Mouse (Mus musculus) cortical plate, adult 2 months (tissue): ENCODE data around the gene C1qtnf6. TPM values are rescaled to one million over a fixed set of nuclear protein-coding genes. Genes with fewer than 3 reads are reported as not detected.

Source experiments
- H3K27ac ChIP-seq: fragments of 200-500 bp; 2 replicates; pipeline ENCODE4 v1.5.1; 2012; ENCODE audit warnings: low read length, control low read depth, inconsistent platforms; ENCODE audit not compliant: insufficient read depth
- H3K4me1 ChIP-seq: fragments of 200-500 bp; 2 replicates; pipeline ENCODE4 v1.6.1; 2011; ENCODE audit warnings: low read length; ENCODE audit not compliant: control insufficient read depth, insufficient read depth
- H3K4me3 ChIP-seq: fragments of 200-500 bp; 2 replicates; pipeline ENCODE4 v1.5.1; 2011; ENCODE audit warnings: mild to moderate bottlenecking, low read length, control low read depth; ENCODE audit not compliant: insufficient read depth
- CTCF ChIP-seq: fragments of 200-500 bp; IDR thresholded peaks from 2 replicates; pipeline ENCODE4 v1.5.1; 2011; ENCODE audit warnings: mild to moderate bottlenecking, control low read depth, low read length; ENCODE audit not compliant: insufficient read depth; ENCODE audit errors: extremely low read depth
- POLR2A ChIP-seq: fragments of 200-500 bp; IDR thresholded peaks from 2 replicates; pipeline ENCODE4 v1.6.1; 2011; ENCODE audit warnings: mild to moderate bottlenecking, low read length, control low read depth; ENCODE audit not compliant: insufficient read depth; ENCODE audit errors: extremely low read depth
- polyA plus RNA-seq: library from polyadenylated mRNA; depleted of rRNA; stranded (reverse); fragments of >200 nt; gene quantifications from 2 replicates; pipeline ENCODE4 v1.2.3, GENCODE M21; 2012

C1qtnf6 gene
- polyA plus RNA-seq, 1 experiment, result 3.6 TPM

DNA sequence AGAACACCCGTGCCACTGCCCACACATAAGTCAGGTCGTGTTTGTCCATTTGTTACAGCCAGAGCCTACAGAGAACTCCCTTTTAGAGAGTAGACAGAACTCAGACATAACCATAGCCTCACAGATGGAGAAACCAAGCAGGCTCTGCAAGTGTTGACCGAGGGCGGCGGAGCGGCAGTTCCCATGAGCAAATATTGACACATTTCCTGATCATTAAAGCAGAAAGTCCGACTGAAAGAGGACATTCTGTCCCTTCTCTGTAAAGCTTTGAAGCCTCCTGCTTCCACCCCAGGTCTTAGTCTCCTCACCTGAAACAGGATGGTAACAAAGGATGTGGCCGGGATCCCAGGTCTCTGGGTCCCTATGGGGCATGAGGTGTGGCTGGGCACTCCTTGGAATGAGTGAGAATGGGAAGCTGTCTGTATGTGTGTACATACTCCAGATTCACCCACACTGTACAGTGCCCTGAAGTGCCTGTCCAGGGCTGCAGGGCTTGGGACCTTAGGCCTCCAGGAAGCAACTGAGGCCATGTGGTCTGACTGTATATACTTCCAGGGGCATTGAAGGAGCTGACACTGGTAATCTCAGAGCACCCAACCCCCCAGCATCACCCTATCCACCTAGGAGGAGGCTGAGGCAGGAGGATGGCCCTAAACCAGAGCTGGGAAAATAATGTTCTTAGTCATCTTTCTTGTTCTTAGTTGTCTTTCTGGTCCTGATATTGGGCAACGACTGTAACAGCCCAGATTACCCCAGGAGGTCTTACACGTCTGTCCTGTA is 1.5 kb upstream of the C1qtnf6 start:
- Histone ChIP-seq H3K27ac (no peak overlapping the region), H3K4me3 (no peak overlapping the region), H3K4me1 (peaks cover 4% of the 10 kb centered on the region)
- no peak for TF ChIP-seq CTCF
- TF ChIP-seq POLR2A, result no peak

DNA sequence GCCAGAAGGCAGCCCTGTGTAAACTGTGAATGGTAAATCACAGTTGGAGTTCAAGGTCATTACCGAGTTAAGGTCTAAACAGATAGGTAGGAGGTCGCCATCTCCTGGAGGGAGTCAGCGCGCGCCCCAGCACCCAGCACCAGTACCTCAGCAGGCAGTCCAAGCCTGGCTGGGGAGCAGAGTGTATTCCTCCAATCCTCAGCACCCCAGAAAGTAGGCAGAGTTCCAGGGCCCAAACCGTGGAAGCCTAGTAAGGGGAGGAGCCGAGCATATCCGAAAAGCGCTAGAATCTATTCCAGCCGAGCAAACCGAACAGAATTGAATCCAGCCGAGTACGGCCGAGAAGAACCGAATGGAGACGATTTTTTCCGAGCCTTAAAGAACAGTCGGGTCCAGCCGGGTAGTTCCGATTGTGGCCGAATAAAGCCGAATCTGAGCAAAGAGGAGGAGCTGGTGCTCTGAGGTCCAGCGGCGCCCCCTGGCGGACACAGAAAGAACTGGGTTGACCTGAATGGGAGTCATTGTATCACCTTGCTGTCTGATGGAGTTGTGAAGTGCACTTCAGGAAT is 769 bp upstream of the C1qtnf6 start:
- H3K27ac ChIP-seq, result peak overlapping the region; percentile 5; the same call in 1 of the 2 replicates
- peaks cover 4% of the 10 kb centered on the region for H3K4me1 ChIP-seq
- TF ChIP-seq POLR2A, result no peak
- TF ChIP-seq CTCF, result peak; percentile 96
- peak overlapping the region; percentile 3; the same call in 1 of the 2 replicates for H3K4me3 ChIP-seq

DNA sequence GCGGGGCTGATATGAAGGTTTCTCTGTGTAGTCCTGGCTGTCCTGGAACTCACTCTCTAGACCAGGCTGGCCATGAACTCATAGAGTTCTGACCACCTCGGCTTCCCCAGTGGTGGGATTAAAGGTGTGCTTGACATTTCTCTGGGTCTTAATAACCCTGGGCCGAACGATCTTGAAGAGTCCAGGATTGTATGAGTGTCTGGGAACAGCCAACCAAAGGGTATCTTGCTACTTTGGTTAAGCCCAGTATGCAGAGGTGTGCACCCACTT is 170 bp upstream of the C1qtnf6 start:
- TF ChIP-seq POLR2A, result no peak
- no peak for TF ChIP-seq CTCF
- H3K27ac ChIP-seq, result no peak overlapping the region
- H3K4me3 ChIP-seq, result no peak overlapping the region
- H3K4me1 ChIP-seq, result peaks cover 4% of the 10 kb centered on the region

DNA sequence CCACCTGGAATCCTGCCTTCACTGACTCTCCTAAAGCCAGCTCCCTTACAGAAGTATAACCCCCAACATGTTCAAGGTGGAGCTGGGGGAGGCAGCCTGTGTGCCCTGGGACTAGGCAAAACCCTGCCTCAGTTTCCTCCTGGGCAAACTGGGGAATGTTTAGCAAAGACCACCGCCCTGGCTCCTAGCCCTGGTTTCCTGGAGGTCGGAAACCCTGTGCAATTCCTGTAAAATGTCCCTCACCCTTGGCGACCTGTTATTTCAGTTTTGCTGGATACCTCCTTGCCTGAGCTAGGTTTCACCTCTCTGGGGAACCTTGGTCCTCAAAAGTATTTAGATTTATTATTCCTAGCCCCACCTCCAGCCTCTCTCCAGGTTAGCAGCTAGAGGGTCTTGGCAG is 1.1 kb downstream of the C1qtnf6 start:
- H3K27ac ChIP-seq, result no peak overlapping the region
- no peak overlapping the region for H3K4me3 ChIP-seq
- H3K4me1 ChIP-seq, result peaks cover 4% of the 10 kb centered on the region
- no peak for TF ChIP-seq POLR2A
- no peak for TF ChIP-seq CTCF

DNA sequence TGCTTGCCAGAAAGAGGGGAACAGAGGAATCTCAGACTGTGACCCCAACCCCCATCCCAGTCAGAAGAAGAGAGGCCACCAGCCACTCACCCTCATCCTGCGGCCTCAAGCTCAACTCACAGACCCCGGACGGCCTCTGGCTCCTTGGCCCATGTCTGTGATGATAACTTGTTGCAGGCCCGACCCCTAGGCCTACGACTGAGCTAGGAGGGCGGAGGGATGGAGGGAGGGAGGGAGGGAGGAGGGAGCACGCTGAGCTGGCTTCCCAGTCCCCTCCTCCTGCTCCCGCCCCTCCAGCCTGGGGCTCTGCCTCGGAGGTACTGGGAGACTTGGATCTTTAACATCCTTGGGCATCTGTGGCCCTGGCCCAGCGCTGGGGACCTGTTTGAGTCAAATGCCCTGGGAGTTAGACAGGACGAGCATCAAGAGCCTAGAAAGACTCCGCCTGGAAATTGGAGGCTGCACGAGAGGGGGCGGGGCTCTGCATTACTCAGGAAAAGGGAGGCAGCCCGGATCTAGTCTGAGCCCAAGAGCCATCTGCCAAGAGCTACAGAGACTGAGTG is 1.7 kb downstream of the C1qtnf6 start:
- Histone ChIP-seq H3K27ac (0 out of 2 replicates have a peak overlapping the region, but pooled peaks have one; percentile 39), H3K4me1 (peaks cover 4% of the 10 kb centered on the region), H3K4me3 (peak overlapping the region; percentile 35)
- TF ChIP-seq CTCF, result no peak
- no peak for TF ChIP-seq POLR2A

DNA sequence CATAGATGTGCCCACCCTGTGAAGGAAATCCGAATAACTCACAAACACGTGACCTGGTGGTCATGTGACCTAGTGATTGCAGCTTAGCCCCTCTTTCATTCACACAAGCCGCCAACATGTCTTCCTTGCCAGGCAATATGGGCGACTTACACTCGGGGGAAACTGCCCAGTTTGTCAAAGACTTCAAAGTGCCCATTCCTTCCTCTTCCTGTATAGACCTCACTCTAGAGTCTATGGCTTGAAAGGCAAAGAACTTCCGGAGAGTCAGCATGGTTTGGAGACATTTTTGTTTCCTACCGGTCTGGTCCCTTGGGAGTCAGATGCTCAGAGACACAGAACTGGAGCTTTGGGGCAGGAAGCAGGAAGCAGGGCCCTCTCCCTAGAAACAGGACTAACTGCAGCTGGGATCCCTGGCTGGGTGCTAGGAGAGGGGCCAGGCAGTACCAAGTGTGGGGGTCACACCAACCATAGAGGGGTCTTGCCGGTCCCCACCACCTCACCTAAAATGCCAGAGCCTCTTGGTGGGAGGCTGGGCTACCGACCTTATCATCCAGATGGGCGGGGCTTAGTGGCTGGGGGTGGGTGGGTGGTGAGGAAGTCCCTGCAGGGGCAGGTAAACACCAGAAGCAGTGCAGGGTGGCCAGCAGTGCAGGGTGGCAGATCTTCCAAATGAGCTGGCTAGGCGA is 2.3 kb downstream of the C1qtnf6 start:
- no peak for TF ChIP-seq CTCF
- TF ChIP-seq POLR2A, result no peak
- Histone ChIP-seq H3K4me1 (peaks cover 4% of the 10 kb centered on the region), H3K4me3 (peak overlapping the region; percentile 35), H3K27ac (no peak overlapping the region)

DNA sequence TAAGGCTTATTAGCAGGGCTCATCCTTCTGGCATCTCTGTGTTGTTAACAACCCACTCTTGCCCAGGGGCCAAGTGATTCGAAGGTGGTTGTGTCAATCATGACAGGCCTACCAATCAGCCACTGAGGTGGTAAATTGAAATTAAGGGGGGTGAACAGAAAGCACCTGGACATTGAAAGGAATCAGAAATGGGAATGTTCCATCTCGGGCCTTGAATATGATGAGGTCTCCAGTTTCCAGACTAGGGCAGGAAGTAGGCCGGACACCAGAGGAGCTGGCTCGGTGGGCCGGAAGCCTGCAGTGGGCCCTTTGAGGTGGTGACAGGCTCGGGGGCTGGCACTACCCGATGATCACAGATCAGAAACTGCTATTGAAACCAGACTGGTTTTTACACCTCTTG is 3.2 kb downstream of the C1qtnf6 start:
- H3K4me3 ChIP-seq, result no peak overlapping the region
- H3K4me1 ChIP-seq, result peaks cover 4% of the 10 kb centered on the region
- H3K27ac ChIP-seq, result no peak overlapping the region
- TF ChIP-seq CTCF (no peak), POLR2A (no peak)

DNA sequence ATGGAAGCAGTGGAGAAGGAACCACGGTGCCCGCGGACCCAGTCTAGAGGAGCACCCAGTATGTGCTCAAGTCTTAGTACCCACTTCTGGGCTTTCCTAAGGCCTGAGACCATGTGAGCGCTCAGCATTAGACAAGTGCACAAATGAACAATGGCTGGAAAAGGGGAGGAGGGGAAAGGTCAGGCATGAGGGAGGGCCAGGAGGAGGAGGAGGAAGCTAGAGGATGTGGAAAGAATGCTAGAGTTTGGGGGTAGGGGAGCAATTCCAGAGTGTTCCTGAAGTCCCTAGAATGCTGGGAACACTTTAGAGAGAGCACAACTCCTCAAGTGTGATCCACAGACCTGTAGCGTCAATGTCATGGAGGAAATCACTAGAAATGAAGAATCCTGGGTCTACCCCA is 7.1 kb downstream of the C1qtnf6 start:
- TF ChIP-seq CTCF (no peak), POLR2A (no peak)
- Histone ChIP-seq H3K27ac (no peak overlapping the region), H3K4me1 (no peaks in the 10 kb centered on the region), H3K4me3 (no peak overlapping the region)

DNA sequence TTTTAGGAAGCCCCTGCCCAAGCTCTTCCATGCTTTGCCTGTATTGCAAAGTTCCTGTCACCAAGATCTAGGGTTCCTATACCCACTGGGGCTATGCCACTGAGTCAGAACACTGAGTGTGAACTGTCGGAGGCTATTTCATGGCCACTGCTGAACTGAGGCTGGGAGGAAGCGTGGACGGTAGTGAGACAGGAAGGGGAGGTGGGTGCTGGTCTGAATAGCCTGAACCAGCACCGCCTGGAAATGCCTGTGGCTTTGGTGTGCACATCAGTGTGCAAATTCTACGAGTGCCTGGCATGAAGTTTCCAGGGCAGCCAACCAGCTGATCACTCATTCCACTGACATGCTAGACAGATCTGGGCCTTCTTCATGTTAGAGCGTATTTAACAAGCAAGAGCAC is 9.3 kb downstream of the C1qtnf6 start:
- no peaks in the 10 kb centered on the region for H3K4me1 ChIP-seq
- no peak overlapping the region for H3K27ac ChIP-seq
- H3K4me3 ChIP-seq, result no peak overlapping the region
- no peak for TF ChIP-seq POLR2A
- no peak for TF ChIP-seq CTCF
